8 mouse cellular contexts compared by ENCODE assay signal in genomic region chr6:59426534-59426885, GRCm38 (mm10). TPM values are rescaled to one million over a fixed set of nuclear protein-coding genes. Genes with fewer than 3 reads are reported as not detected.
DNase-seq lines count a peak whose midpoint lies in the region; ATAC-seq and TF ChIP-seq lines count a peak whose summit lies in the region.

No protein-coding gene starts in this region.

- no peak for TF ChIP-seq CTCF in liver, adult 2 months (IDR thresholded peaks at IDR 0.05; ENCODE audit: low read depth, low read length)

- no peaks in the 10 kb centered on the region for H3K36me3 ChIP-seq in liver, adult 2 months (ENCODE audit: control insufficient read depth, insufficient read depth, low read length)
- no peaks in the 10 kb centered on the region for H3K36me3 ChIP-seq in forebrain, embryonic 10.5 days (replicated peaks)
- no peaks in the 10 kb centered on the region for H3K36me3 ChIP-seq in limb, embryonic 10.5 days
- H3K36me3 ChIP-seq in neural tube, embryonic 12.5 days = no peaks in the 10 kb centered on the region

- peak overlapping the region; percentile 93 for H3K4me2 ChIP-seq in neural tube, embryonic 12.5 days (replicated peaks)

- no peak for TF ChIP-seq POLR2A in liver, adult 2 months (IDR thresholded peaks at IDR 0.05; ENCODE audit: extremely low read depth, insufficient read depth, low read length)

- H3K9me3 ChIP-seq in forebrain, embryonic 10.5 days = no peaks in the 10 kb centered on the region
- H3K9me3 ChIP-seq in limb, embryonic 10.5 days (replicated peaks) = no peaks in the 10 kb centered on the region
- no peaks in the 10 kb centered on the region for H3K9me3 ChIP-seq in neural tube, embryonic 12.5 days

- ATAC-seq in neural tube, embryonic 12.5 days (ENCODE audit: low FRiP score, low read depth) = no peak

- peaks cover 20% of the 10 kb centered on the region for H3K79me2 ChIP-seq in liver, adult 2 months (ENCODE audit: control insufficient read depth, insufficient read depth, low read length)

- H3K9ac ChIP-seq in liver, adult 2 months (ENCODE audit: low read depth, low read length) = peak overlapping the region; percentile 76
- H3K9ac ChIP-seq in neural tube, embryonic 12.5 days = peak overlapping the region; percentile 54

- H3K4me1 ChIP-seq in liver, adult 2 months (ENCODE audit: control insufficient read depth, insufficient read depth, low read length) = peaks cover 20% of the 10 kb centered on the region
- H3K4me1 ChIP-seq in forebrain, embryonic 10.5 days = peaks cover 10% of the 10 kb centered on the region
- peaks cover 10% of the 10 kb centered on the region for H3K4me1 ChIP-seq in limb, embryonic 10.5 days
- H3K4me1 ChIP-seq in neural tube, embryonic 12.5 days = no peaks in the 10 kb centered on the region

- H3K4me3 ChIP-seq in liver, adult 2 months (ENCODE audit: insufficient read depth, low read depth, low read length) = peak overlapping the region; percentile 87
- H3K4me3 ChIP-seq in forebrain, embryonic 10.5 days = peak overlapping the region; percentile 55
- H3K4me3 ChIP-seq in limb, embryonic 10.5 days = peak overlapping the region; percentile 56
- peak overlapping the region; percentile 45 for H3K4me3 ChIP-seq in neural tube, embryonic 12.5 days

- H3K27me3 ChIP-seq in liver, adult 2 months (ENCODE audit: control insufficient read depth, insufficient read depth, low read length) = no peaks in the 10 kb centered on the region
- peaks cover 15% of the 10 kb centered on the region for H3K27me3 ChIP-seq in forebrain, embryonic 10.5 days (ENCODE audit: poor library complexity, severe bottlenecking)
- H3K27me3 ChIP-seq in limb, embryonic 10.5 days (ENCODE audit: low read depth, poor library complexity, severe bottlenecking) = 0 out of 2 replicates have a peak, but pooled peaks cover 6% of the 10 kb centered on the region
- H3K27me3 ChIP-seq in neural tube, embryonic 12.5 days (replicated peaks) = no peaks in the 10 kb centered on the region; the same call in 1 of the 2 replicates

- peak overlapping the region; percentile 70 for H3K27ac ChIP-seq in liver, adult 2 months (replicated peaks; ENCODE audit: insufficient read depth, low read depth, low read length)
- H3K27ac ChIP-seq in forebrain, embryonic 10.5 days = peak overlapping the region; percentile 80
- peak overlapping the region; percentile 82 for H3K27ac ChIP-seq in limb, embryonic 10.5 days
- H3K27ac ChIP-seq in neural tube, embryonic 12.5 days = no peak overlapping the region

- DNase-seq in liver, adult 2 months (ENCODE audit: extremely low read depth, low read depth, low spot score) = peak; percentile 65
- DNase-seq in liver = no peak
- DNase-seq in forebrain, embryonic 10.5 days (ENCODE audit: extremely low spot score, low spot score) = no peak
- no peak for DNase-seq in limb, embryonic 10.5 days (ENCODE audit: low spot score)
- DNase-seq in spleen, adult 18-20 months = no peak
- DNase-seq in MN1 (ENCODE audit: low spot score) = no peak
- DNase-seq in thymus, postnatal 36 days = no peak

- 15% methylated on average over 3 of the region's 3 CpGs for WGBS in liver, adult 2 months
- WGBS in forebrain, embryonic 10.5 days = 37% methylated on average over 3 of the region's 3 CpGs
- WGBS in limb, embryonic 10.5 days = 49% methylated on average over 3 of the region's 3 CpGs
- WGBS in neural tube, embryonic 12.5 days = 49% methylated on average over 3 of the region's 3 CpGs

RNA-seq across cellular contexts. Expression of gene Gprin3, which starts 0.4 kb away (rescaled TPM):
- 26.9 and 33.4 TPM in 2 replicates for total RNA-seq in liver, adult 2 months (2014; rRNA removed)
- polyA plus RNA-seq in liver, adult 2 months (2012; rRNA removed) = 1.6 and 1.9 TPM in 2 replicates
- 0.02 and 0.05 TPM in 2 replicates for polyA plus RNA-seq in forebrain, embryonic 10.5 days (2016; fragmentation: Nextera tagmentation; extraction: Ambion mirVana)
- 0.05 and 0.30 TPM in 2 replicates for polyA plus RNA-seq in limb, embryonic 10.5 days (2016; fragmentation: Nextera tagmentation; extraction: Ambion mirVana)
- 0.29 and 0.49 TPM in 2 replicates for polyA plus RNA-seq in neural tube, embryonic 12.5 days (2016; fragmentation: Nextera tagmentation; extraction: Ambion mirVana)
